In the genomic region with DNA sequence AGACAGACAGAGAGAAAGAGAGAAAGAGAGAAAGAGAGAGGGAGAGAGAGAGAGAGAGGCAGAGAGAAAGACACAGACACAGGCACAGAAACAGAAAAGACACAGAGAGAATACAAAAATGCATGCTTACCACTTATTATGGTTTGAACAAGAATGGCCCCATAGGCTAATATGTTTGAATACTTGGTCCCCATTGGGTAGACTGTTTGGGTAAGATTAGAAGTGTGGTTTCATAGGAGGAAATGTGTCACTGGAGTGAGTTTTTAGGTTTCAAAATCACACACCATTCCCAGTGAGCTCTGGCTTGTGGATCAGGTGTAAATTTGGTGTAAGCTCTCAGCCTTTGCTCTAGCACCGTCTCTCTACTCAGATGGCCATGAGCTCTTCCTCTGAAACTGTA, we compare ENCODE assay signal across 15 mouse cellular contexts.
"Had no signal": no experiment of that assay in that cellular context is flagged by ENCODE, and none has a peak within 500 bp of the region (broad histone marks: within the 10 kb centered on the region; RNA-seq: fewer than 3 reads in every experiment).

No protein-coding gene starts in this region.

- H3K27ac ChIP-seq: neural tube, embryonic 15.5 days; stomach, embryonic 15.5 days; stomach, postnatal 0 days had no signal

- H3K9me3 ChIP-seq: neural tube, embryonic 15.5 days; stomach, embryonic 15.5 days had no signal

- H3K4me2 ChIP-seq: neural tube, embryonic 15.5 days; stomach, embryonic 15.5 days had no signal

- DNase-seq: retina, postnatal 1 day; right cerebral cortex, adult 18-20 months; right cerebral cortex, postnatal 14 days; right cerebral cortex, postnatal 25 days; right cerebral cortex, postnatal 4 days; spleen, adult 18-20 months; thymus, adult 18-20 months; thymus, adult 2 months; thymus, postnatal 14 days; thymus, postnatal 25 days; thymus, postnatal 36 days; thymus, postnatal 4 days had no signal

- H3K27me3 ChIP-seq: neural tube, embryonic 15.5 days; stomach, embryonic 15.5 days had no signal

- H3K4me3 ChIP-seq: neural tube, embryonic 15.5 days; stomach, embryonic 15.5 days had no signal

- H3K9ac ChIP-seq: neural tube, embryonic 15.5 days; stomach, embryonic 15.5 days had no signal

- H3K4me1 ChIP-seq: neural tube, embryonic 15.5 days; stomach, embryonic 15.5 days had no signal

- H3K36me3 ChIP-seq: neural tube, embryonic 15.5 days; stomach, embryonic 15.5 days had no signal
